Comparison of ENCODE assay signal across 9 mouse cellular contexts in the genomic region with DNA sequence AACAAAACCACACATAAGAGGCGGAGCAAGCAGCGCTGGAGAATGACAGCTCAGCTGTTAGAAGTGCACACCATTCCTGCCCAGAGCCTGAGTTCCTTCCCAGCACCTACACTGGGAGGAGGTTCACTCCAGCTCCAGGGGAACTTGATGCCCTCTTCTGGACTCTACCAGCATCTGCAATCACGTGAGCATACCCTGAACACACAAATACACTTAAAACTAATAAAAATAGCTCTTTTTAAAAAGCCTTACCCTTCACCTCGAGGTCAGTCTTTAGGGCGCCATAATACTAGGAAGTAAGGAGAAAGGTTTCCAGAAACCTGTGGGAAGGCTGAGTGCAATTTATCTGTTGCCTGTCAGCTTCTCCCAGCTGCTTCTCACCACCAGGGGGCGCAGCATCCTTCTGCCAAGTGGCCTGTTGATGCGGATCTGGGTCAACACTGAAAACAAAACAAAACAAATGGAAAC. TPM values are rescaled to one million over a fixed set of nuclear protein-coding genes. Genes with fewer than 3 reads are reported as not detected.
DNase-seq lines count a peak whose midpoint lies in the region; ATAC-seq and TF ChIP-seq lines count a peak whose summit lies in the region.
"Had no signal": no experiment of that assay in that cellular context is flagged by ENCODE, and none has a peak within 500 bp of the region (broad histone marks: within the 10 kb centered on the region; RNA-seq: fewer than 3 reads in every experiment).

No protein-coding gene starts in this region.

- H3K4me3 ChIP-seq in ES-Bruce4 (ENCODE audit: low read depth, low read length): no peak overlapping the region
- H3K4me3 ChIP-seq in liver, embryonic 15.5 days (replicated peaks): no peak overlapping the region
- H3K4me3 ChIP-seq: limb, embryonic 13.5 days had no signal

- TF ChIP-seq POLR2A in ES-Bruce4 (IDR thresholded peaks at IDR 0.05; ENCODE audit: insufficient read depth, low read length): no peak

- peak overlapping the region; percentile 9; the same call in 1 of the 2 replicates for H3K4me2 ChIP-seq in liver, embryonic 15.5 days
- H3K4me2 ChIP-seq: limb, embryonic 13.5 days had no signal

- peak; percentile 87 for TF ChIP-seq CTCF in ES-Bruce4 (IDR thresholded peaks at IDR 0.05; ENCODE audit: low read depth, low read length)

- no peaks in the 10 kb centered on the region; the same call in 1 of the 2 replicates for H3K9me3 ChIP-seq in ES-Bruce4 (replicated peaks; ENCODE audit: control insufficient read depth, insufficient read depth, low read length, poor library complexity, severe bottlenecking)
- H3K9me3 ChIP-seq in liver, embryonic 15.5 days (replicated peaks): no peaks in the 10 kb centered on the region
- H3K9me3 ChIP-seq: limb, embryonic 13.5 days had no signal

- no peaks in the 10 kb centered on the region for H3K36me3 ChIP-seq in ES-Bruce4 (ENCODE audit: control insufficient read depth, insufficient read depth, low read length, poor library complexity, severe bottlenecking)
- no peaks in the 10 kb centered on the region for H3K36me3 ChIP-seq in liver, embryonic 15.5 days (replicated peaks)

- DNase-seq in 3T3-L1 (ENCODE audit: low read depth, low spot score): peak; percentile 95
- peak; percentile 82 for DNase-seq in c-Kit-positive CD71-positive TER-119-negative erythroid progenitor cells, embryonic 14.5 days (ENCODE audit: low read depth)
- peak; percentile 76 to 78 for DNase-seq in frontal cortex, postnatal 36 days (ENCODE audit: low spot score in 2 of 2)
- DNase-seq in kidney, postnatal 36 days: peak; percentile 85 to 97
- DNase-seq in retina, postnatal 1 day: peak; percentile 89
- DNase-seq in thymus, postnatal 4 days: peak; percentile 97

- TF ChIP-seq EP300 in ES-Bruce4 (IDR thresholded peaks at IDR 0.05; ENCODE audit: insufficient read depth, low read depth, low read length): no peak

- no peaks in the 10 kb centered on the region for H3K27me3 ChIP-seq in ES-Bruce4 (ENCODE audit: control insufficient read depth, insufficient read depth, low read length, poor library complexity, severe bottlenecking)
- no peaks in the 10 kb centered on the region for H3K27me3 ChIP-seq in liver, embryonic 15.5 days
- H3K27me3 ChIP-seq: limb, embryonic 13.5 days had no signal

- no peak overlapping the region for H3K9ac ChIP-seq in ES-Bruce4 (ENCODE audit: low read depth, poor library complexity, severe bottlenecking)
- no peak overlapping the region for H3K9ac ChIP-seq in liver, embryonic 15.5 days
- H3K9ac ChIP-seq: limb, embryonic 13.5 days had no signal

- no peak overlapping the region for H3K27ac ChIP-seq in ES-Bruce4 (ENCODE audit: insufficient read depth, low read length)
- H3K27ac ChIP-seq in liver, embryonic 15.5 days (replicated peaks): no peak overlapping the region
- H3K27ac ChIP-seq: limb, embryonic 13.5 days had no signal

- 8% methylated on average over 7 of the region's 7 CpGs for WGBS in liver, embryonic 15.5 days (ENCODE audit: insufficient replicate concordance)

- no peak for ATAC-seq in liver, embryonic 15.5 days (ENCODE audit: insufficient read depth)

- no peaks in the 10 kb centered on the region for H3K4me1 ChIP-seq in ES-Bruce4 (ENCODE audit: control insufficient read depth, insufficient read depth, low read length)
- H3K4me1 ChIP-seq in liver, embryonic 15.5 days (replicated peaks): peaks cover 10% of the 10 kb centered on the region

RNA-seq across cellular contexts. Expression of a gene that starts 3.9 kb away (rescaled TPM):
- 80.0 and 81.2 TPM in 2 replicates for polyA plus RNA-seq in ES-Bruce4 (2011; ENCODE audit: insufficient read depth, insufficient read length, low read depth, missing spikeins)
- polyA plus RNA-seq in liver, embryonic 15.5 days (2015; fragmentation: Nextera tagmentation; extraction: Ambion mirVana): 51.4 and 56.9 TPM in 2 replicates

RNA-seq across cellular contexts. Expression of a gene that starts 33.1 kb away (rescaled TPM):
- 21.7 and 23.1 TPM in 2 replicates for polyA plus RNA-seq in ES-Bruce4 (2011; ENCODE audit: insufficient read depth, insufficient read length, low read depth, missing spikeins)
- polyA plus RNA-seq in liver, embryonic 15.5 days (2015; fragmentation: Nextera tagmentation; extraction: Ambion mirVana): 27.6 and 31.9 TPM in 2 replicates

RNA-seq across cellular contexts. Expression of a gene that starts 39.5 kb away (rescaled TPM):
- not detected in 2 replicates for polyA plus RNA-seq in ES-Bruce4 (2011; ENCODE audit: insufficient read depth, insufficient read length, low read depth, missing spikeins)
- polyA plus RNA-seq in liver, embryonic 15.5 days (2015; fragmentation: Nextera tagmentation; extraction: Ambion mirVana): not detected in 2 replicates
- polyA plus RNA-seq: limb, embryonic 13.5 days had no signal

RNA-seq across cellular contexts. Expression of a gene that starts 54.8 kb away (rescaled TPM):
- polyA plus RNA-seq in ES-Bruce4 (2011; ENCODE audit: insufficient read depth, insufficient read length, low read depth, missing spikeins): 4.7 and 6.6 TPM in 2 replicates
- 1.2 and 1.5 TPM in 2 replicates for polyA plus RNA-seq in liver, embryonic 15.5 days (2015; fragmentation: Nextera tagmentation; extraction: Ambion mirVana)
